Mouse (Mus musculus) hindbrain, embryonic 16.5 days (tissue): ENCODE measurements around the gene Lmo4. TPM values are rescaled to one million over a fixed set of nuclear protein-coding genes. Genes with fewer than 3 reads are reported as not detected.
A peak's percentile ranks its signal among the peaks of the same experiment; 100 is the strongest.

Experiments used
- ATAC-seq: fragments of 200-750 bp; cut with Nextera tagmentation; 2 replicates; pipeline ENCODE4 v1.8.0; 2017; ENCODE audit warnings: moderate TSS enrichment, moderate library complexity
- H3K27ac ChIP-seq: fragments of 300-500 bp; sonication (generic); 2 replicates; pipeline ENCODE4 v1.5.1; 2014; ENCODE audit warnings: low read depth, mild to moderate bottlenecking, control low read depth, low read length, moderate library complexity
- H3K27me3 ChIP-seq: fragments of 300-500 bp; sonication (generic); replicated peaks from 2 replicates; pipeline ENCODE4 v1.6.1; 2014; ENCODE audit warnings: low read length; ENCODE audit not compliant: control insufficient read depth, insufficient read depth
- H3K36me3 ChIP-seq: fragments of 300-500 bp; sonication (generic); 2 replicates; pipeline ENCODE4 v1.6.1; 2014; ENCODE audit warnings: mild to moderate bottlenecking, low read length, moderate library complexity, mixed read lengths; ENCODE audit not compliant: control insufficient read depth, insufficient read depth
- H3K4me1 ChIP-seq: fragments of 300-500 bp; sonication (generic); 2 replicates; pipeline ENCODE4 v1.6.1; 2014; ENCODE audit warnings: low read depth, low read length; ENCODE audit not compliant: control insufficient read depth, insufficient read depth
- H3K4me2 ChIP-seq: fragments of 300-500 bp; sonication (generic); 2 replicates; pipeline ENCODE4 v1.6.1; 2014; ENCODE audit warnings: mild to moderate bottlenecking, low read length, control low read depth, moderate library complexity
- H3K4me3 ChIP-seq: fragments of 300-500 bp; sonication (generic); 2 replicates; pipeline ENCODE4 v1.5.1; 2014; ENCODE audit warnings: mild to moderate bottlenecking, low read length, control low read depth, moderate library complexity
- H3K9ac ChIP-seq: fragments of 300-500 bp; sonication (generic); 2 replicates; pipeline ENCODE4 v1.6.1; 2014; ENCODE audit warnings: low read depth, mild to moderate bottlenecking, control low read depth, low read length, moderate library complexity
- H3K9me3 ChIP-seq: fragments of 300-500 bp; sonication (generic); 2 replicates; pipeline ENCODE4 v1.6.1; 2014; ENCODE audit warnings: mild to moderate bottlenecking, low read length, moderate library complexity; ENCODE audit not compliant: control insufficient read depth
- WGBS: fragments of 180-500 bp; shearing (Covaris S2); extraction: QIAGEN DNeasy Blood & Tissue Kit; methylation state at CpG from one replicate; pipeline ENCODE4 v1.1.7; 2014; 5-methylcytosine and 5-hydroxymethylcytosine counted together
- polyA plus RNA-seq: library from polyadenylated mRNA; unstranded; fragments of >200 nt; fragmentation: Nextera tagmentation; extraction: Ambion mirVana; gene quantifications from 2 replicates; pipeline ENCODE4 v1.2.1, GENCODE M21; 2015

The Lmo4 gene
- polyA plus RNA-seq: 132 and 159 TPM in 2 replicates

- WGBS: under 1% methylated on average over 65 of the region's 76 CpGs
- Histone ChIP-seq H3K27ac (peak within 1 kb of the TSS; percentile 99), H3K27me3 (no peaks in the 10 kb centered on the region)
Observed at GRCm38 (mm10) chr3:144204413-144205311, at the start of gene Lmo4. Lmo4 (minus strand) TSS chr3:144205220.

GRCm38 (mm10) chr3:144254281-144254680 is 49.3 kb upstream of the Lmo4 start:
- no peaks in the 10 kb centered on the region for H3K27me3 ChIP-seq
- no peaks in the 10 kb centered on the region for H3K36me3 ChIP-seq
- WGBS: 91% methylated on average over 5 of the region's 5 CpGs

More at GRCm38 (mm10) chr3:144204413-144205311, at the start of gene Lmo4:
- ATAC-seq: peak; percentile 86
- H3K4me3 ChIP-seq: peak within 1 kb of the TSS; percentile 77
- H3K36me3 ChIP-seq: no peaks in the 10 kb centered on the region
- no peaks in the 10 kb centered on the region for H3K9me3 ChIP-seq
- H3K4me1 ChIP-seq: peaks cover 15% of the 10 kb centered on the region
- H3K9ac ChIP-seq: peak within 1 kb of the TSS; percentile 92
- H3K4me2 ChIP-seq: peak within 1 kb of the TSS; percentile 90

GRCm38 (mm10) chr3:144253018-144253417 is 48.0 kb upstream of the Lmo4 start:
- H3K4me2 ChIP-seq: no peak overlapping the region
- H3K36me3 ChIP-seq: no peaks in the 10 kb centered on the region
- H3K9me3 ChIP-seq: no peaks in the 10 kb centered on the region
- ATAC-seq: no peak
- H3K4me3 ChIP-seq: no peak overlapping the region
- H3K27me3 ChIP-seq: no peaks in the 10 kb centered on the region
- H3K9ac ChIP-seq: no peak overlapping the region
- H3K4me1 ChIP-seq: no peaks in the 10 kb centered on the region
- no peak overlapping the region for H3K27ac ChIP-seq
- WGBS: 80% methylated on average over 6 of the region's 6 CpGs

More at GRCm38 (mm10) chr3:144254281-144254680, 49.3 kb upstream of the Lmo4 start:
- Histone ChIP-seq H3K27ac (no peak overlapping the region), H3K9me3 (no peaks in the 10 kb centered on the region), H3K4me3 (no peak overlapping the region), H3K4me1 (no peaks in the 10 kb centered on the region), H3K4me2 (no peak overlapping the region), H3K9ac (no peak overlapping the region)
- ATAC-seq: no peak

- H3K4me1 ChIP-seq: no peaks in the 10 kb centered on the region
Observed at GRCm38 (mm10) chr3:144252109-144252508, 47.1 kb upstream of the Lmo4 start.

GRCm38 (mm10) chr3:144242025-144242673 is 37.1 kb upstream of the Lmo4 start:
- ATAC-seq: peak; percentile 48; the same call in 1 of the 2 replicates
- Histone ChIP-seq H3K36me3 (no peaks in the 10 kb centered on the region), H3K27me3 (no peaks in the 10 kb centered on the region), H3K4me2 (no peak overlapping the region), H3K4me3 (no peak overlapping the region), H3K9ac (no peak overlapping the region), H3K9me3 (no peaks in the 10 kb centered on the region), H3K4me1 (no peaks in the 10 kb centered on the region), H3K27ac (no peak overlapping the region)
- 27% methylated on average over 15 of the region's 15 CpGs for WGBS

More at GRCm38 (mm10) chr3:144252109-144252508, 47.1 kb upstream of the Lmo4 start:
- H3K4me2 ChIP-seq: no peak overlapping the region
- WGBS: 87% methylated on average over 4 of the region's 4 CpGs
- no peak overlapping the region for H3K4me3 ChIP-seq
- no peak overlapping the region for H3K27ac ChIP-seq
- H3K9me3 ChIP-seq: no peaks in the 10 kb centered on the region
- no peak for ATAC-seq
- no peaks in the 10 kb centered on the region for H3K36me3 ChIP-seq
- no peaks in the 10 kb centered on the region for H3K27me3 ChIP-seq
- no peak overlapping the region for H3K9ac ChIP-seq

GRCm38 (mm10) chr3:144241161-144241560 is 36.1 kb upstream of the Lmo4 start:
- no peaks in the 10 kb centered on the region for H3K9me3 ChIP-seq
- H3K4me1 ChIP-seq: no peaks in the 10 kb centered on the region
- H3K9ac ChIP-seq: no peak overlapping the region
- no peaks in the 10 kb centered on the region for H3K27me3 ChIP-seq
- no peak overlapping the region for H3K4me2 ChIP-seq
- WGBS: 74% methylated on average over 3 of the region's 3 CpGs
- ATAC-seq: no peak
- H3K27ac ChIP-seq: no peak overlapping the region
- no peak overlapping the region for H3K4me3 ChIP-seq
- no peaks in the 10 kb centered on the region for H3K36me3 ChIP-seq

GRCm38 (mm10) chr3:144238482-144238881 is 33.5 kb upstream of the Lmo4 start:
- no peak overlapping the region for H3K4me2 ChIP-seq
- no peaks in the 10 kb centered on the region for H3K4me1 ChIP-seq
- no peaks in the 10 kb centered on the region for H3K9me3 ChIP-seq
- 94% methylated on average over 11 of the region's 11 CpGs for WGBS
- no peak overlapping the region for H3K9ac ChIP-seq
- H3K27ac ChIP-seq: no peak overlapping the region
- H3K27me3 ChIP-seq: no peaks in the 10 kb centered on the region
- ATAC-seq: no peak
- H3K4me3 ChIP-seq: no peak overlapping the region
- no peaks in the 10 kb centered on the region for H3K36me3 ChIP-seq

- Histone ChIP-seq H3K4me1 (no peaks in the 10 kb centered on the region), H3K27ac (no peak overlapping the region), H3K27me3 (no peaks in the 10 kb centered on the region), H3K9ac (no peak overlapping the region), H3K4me3 (no peak overlapping the region), H3K9me3 (no peaks in the 10 kb centered on the region), H3K4me2 (no peak overlapping the region), H3K36me3 (no peaks in the 10 kb centered on the region)
- ATAC-seq: no peak
- WGBS: 85% methylated on average over 11 of the region's 11 CpGs
Observed at GRCm38 (mm10) chr3:144232347-144233008, 27.5 kb upstream of the Lmo4 start.

- Histone ChIP-seq H3K9ac (no peak overlapping the region), H3K4me1 (no peaks in the 10 kb centered on the region), H3K27me3 (no peaks in the 10 kb centered on the region), H3K27ac (no peak overlapping the region), H3K36me3 (no peaks in the 10 kb centered on the region), H3K4me3 (no peak overlapping the region), H3K9me3 (no peaks in the 10 kb centered on the region), H3K4me2 (no peak overlapping the region)
- WGBS: 90% methylated on average over 6 of the region's 6 CpGs
- ATAC-seq: no peak
Observed at GRCm38 (mm10) chr3:144231931-144232330, 26.9 kb upstream of the Lmo4 start.
